Mouse (Mus musculus) cerebellum, adult 2 months (tissue): ENCODE data around the gene Olfr424.

Source experiments
- CTCF ChIP-seq: fragments of 200-500 bp; IDR thresholded peaks from 2 replicates; pipeline ENCODE4 v1.5.1; 2011; ENCODE audit warnings: low read depth, mild to moderate bottlenecking, control low read depth, low read length, moderate library complexity, borderline replicate concordance; ENCODE audit not compliant: insufficient read depth
- POLR2A ChIP-seq: fragments of 200-500 bp; IDR thresholded peaks from 2 replicates; pipeline ENCODE4 v1.6.1; 2011; ENCODE audit warnings: low read length, control low read depth, borderline replicate concordance; ENCODE audit not compliant: insufficient read depth

DNA sequence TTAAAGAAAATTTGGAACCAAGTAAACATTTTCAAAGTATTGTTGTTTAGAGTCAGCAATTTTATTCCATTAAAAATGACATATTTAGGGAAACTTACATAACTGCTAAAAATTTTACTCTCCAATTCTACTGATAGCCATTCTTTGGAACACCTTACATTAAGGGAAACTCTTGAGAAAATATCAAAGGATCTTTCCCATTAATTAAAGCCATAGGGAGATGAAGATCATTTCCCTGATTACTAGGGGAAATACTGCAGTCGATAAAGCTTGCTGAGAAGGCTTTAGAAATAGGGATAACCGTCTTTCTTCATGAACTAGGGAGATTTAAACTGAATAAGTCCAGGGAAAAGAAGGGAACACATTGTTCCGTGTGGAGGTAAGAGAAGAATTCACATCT lies at the start of gene Olfr424:
- TF ChIP-seq CTCF (no peak), POLR2A (no peak)
